Mouse (Mus musculus) myocyte (in vitro differentiated cells): ENCODE measurements around the gene Tctex1d4. TPM values are rescaled to one million over a fixed set of nuclear protein-coding genes. Genes with fewer than 3 reads are reported as not detected.
A peak's percentile ranks its signal among the peaks of the same experiment; 100 is the strongest.

Experiments
- H3K27me3 ChIP-seq: one replicate; pipeline ENCODE4 v1.6.1; 2011; ENCODE audit not compliant: control insufficient read depth, insufficient read depth, insufficient read length
- H3K36me3 ChIP-seq: one replicate; pipeline ENCODE4 v1.6.1; 2011; ENCODE audit not compliant: control insufficient read depth, insufficient read depth
- H3K4me2 ChIP-seq: one replicate; pipeline ENCODE4 v1.6.1; 2011; ENCODE audit warnings: low read depth, control low read depth
- H3K4me3 ChIP-seq: one replicate; pipeline ENCODE4 v1.5.1; 2011; ENCODE audit warnings: mild to moderate bottlenecking, control low read depth, moderate library complexity
- H3K79me2 ChIP-seq: one replicate; pipeline ENCODE4 v1.6.1; 2011; ENCODE audit not compliant: control insufficient read depth, insufficient read depth
- H3ac ChIP-seq: one replicate; pipeline ENCODE4 v1.6.1; 2011; ENCODE audit not compliant: control insufficient read depth, insufficient read length
- CEBPB ChIP-seq: IDR thresholded peaks from 2 replicates; pipeline ENCODE4 v1.6.1; 2011; ENCODE audit warnings: mild to moderate bottlenecking, moderate library complexity; ENCODE audit not compliant: poor library complexity, insufficient read depth, severe bottlenecking
- E2F4 ChIP-seq: IDR thresholded peaks from one replicate; pipeline ENCODE4 v1.6.1; 2011; ENCODE audit warnings: mild to moderate bottlenecking, control low read depth, moderate library complexity; ENCODE audit not compliant: insufficient read depth
- MAX ChIP-seq: IDR thresholded peaks from one replicate; pipeline ENCODE4 v1.6.1; 2011; ENCODE audit warnings: low read depth, mild to moderate bottlenecking, control low read depth
- MYOD1 ChIP-seq, 3 experiments: IDR thresholded peaks; one replicate each; pipeline ENCODE4 v1.6.1; 2011; ENCODE audit warnings: control low read depth in 2 of 3, low read depth in 2 of 3, mild to moderate bottlenecking in 2 of 3, moderate library complexity in 1 of 3; ENCODE audit not compliant: insufficient read length in 2 of 3, control insufficient read depth in 1 of 3
- MYOG ChIP-seq, 3 experiments: IDR thresholded peaks; one replicate each; pipeline ENCODE4 v1.6.1; 2011; ENCODE audit warnings: control low read depth in 2 of 3, low read depth in 2 of 3, mild to moderate bottlenecking in 2 of 3; ENCODE audit not compliant: insufficient read length in 2 of 3, control insufficient read depth in 1 of 3, insufficient read depth in 1 of 3
- POLR2A ChIP-seq: IDR thresholded peaks from one replicate; pipeline ENCODE4 v1.6.1; 2011; ENCODE audit warnings: low read depth, mild to moderate bottlenecking, control low read depth, moderate library complexity; ENCODE audit not compliant: insufficient read length
- POLR2AphosphoS2 ChIP-seq: IDR thresholded peaks from one replicate; pipeline ENCODE4 v1.6.1; 2011; ENCODE audit warnings: low read depth, control low read depth; ENCODE audit not compliant: insufficient read length
- REST ChIP-seq: IDR thresholded peaks from one replicate; pipeline ENCODE4 v1.6.1; 2011; ENCODE audit warnings: mild to moderate bottlenecking, control low read depth, moderate library complexity; ENCODE audit not compliant: insufficient read depth, insufficient read length
- SRF ChIP-seq: IDR thresholded peaks from one replicate; pipeline ENCODE4 v1.6.1; 2011; ENCODE audit warnings: low read depth; ENCODE audit not compliant: control insufficient read depth, insufficient read length
- TCF12 ChIP-seq: IDR thresholded peaks from one replicate; pipeline ENCODE4 v1.6.1; 2011; ENCODE audit warnings: mild to moderate bottlenecking, control low read depth; ENCODE audit not compliant: poor library complexity, insufficient read depth, severe bottlenecking
- TCF3 ChIP-seq: IDR thresholded peaks from one replicate; pipeline ENCODE4 v1.6.1; 2011; ENCODE audit warnings: low read depth, control low read depth; ENCODE audit not compliant: insufficient read length
- USF1 ChIP-seq: IDR thresholded peaks from one replicate; pipeline ENCODE4 v1.6.1; 2011; ENCODE audit warnings: low read depth, mild to moderate bottlenecking, control low read depth, moderate library complexity
- polyA plus RNA-seq: library from polyadenylated mRNA; unstranded; fragments of >200 nt; fragmentation: generic; extraction: Trizol; gene quantifications from one replicate; pipeline ENCODE4 v1.2.1, GENCODE M21; 2012; ENCODE audit warnings: missing spikeins

Gene Tctex1d4
- polyA plus RNA-seq, 1 experiment = 0.18 TPM

DNA sequence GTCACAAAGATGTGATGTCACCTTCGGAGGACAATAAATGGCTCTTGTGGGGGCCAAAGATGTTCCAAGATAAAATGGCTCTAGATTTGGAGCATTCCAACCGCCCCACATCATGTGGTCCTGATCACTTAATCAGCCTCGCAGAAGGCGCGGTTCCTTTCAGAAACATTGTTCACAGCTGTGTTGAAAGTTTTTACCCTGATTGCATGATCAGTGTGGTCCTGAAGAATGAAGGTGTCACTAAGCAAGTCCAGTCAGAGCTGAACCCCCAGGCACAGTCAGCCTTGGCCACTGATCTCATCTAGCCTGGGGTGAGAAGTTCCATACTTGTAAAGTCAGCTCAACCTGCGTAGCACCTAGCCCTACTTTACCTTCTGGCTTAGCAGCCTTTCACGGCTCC, 8.7 kb upstream of the Tctex1d4 start:
- H3K27me3 ChIP-seq = no peaks in the 10 kb centered on the region
- no peaks in the 10 kb centered on the region for H3K36me3 ChIP-seq
- H3K4me3 ChIP-seq = no peak overlapping the region
- no peak for TF ChIP-seq TCF3
- peak; percentile 20 for TF ChIP-seq POLR2A
- TF ChIP-seq TCF12 = no peak
- peak; percentile 60 for TF ChIP-seq CEBPB
- no peak overlapping the region for H3ac ChIP-seq
- H3K79me2 ChIP-seq = no peaks in the 10 kb centered on the region
- no peak overlapping the region for H3K4me2 ChIP-seq

DNA sequence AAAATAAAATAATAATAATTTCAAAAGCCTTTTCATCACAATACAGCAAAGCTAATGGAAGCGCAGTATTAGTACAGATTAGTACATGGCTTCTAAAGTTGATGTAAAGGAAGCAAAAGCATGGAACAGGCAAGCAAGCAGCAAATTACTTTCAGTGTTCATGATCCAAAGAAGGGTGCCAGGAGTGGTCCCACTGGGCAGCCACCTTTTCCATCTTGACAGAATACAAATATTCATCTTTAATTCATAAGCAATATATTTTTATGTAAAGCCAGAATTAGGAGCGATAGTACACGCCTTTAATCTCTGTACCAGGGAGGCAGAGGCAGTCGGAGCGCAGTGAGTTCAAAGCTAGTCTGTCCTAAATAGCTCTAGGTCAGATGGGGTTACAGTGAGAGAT, 7.0 kb upstream of the Tctex1d4 start:
- H3K4me2 ChIP-seq = peak overlapping the region; percentile 95
- H3K27me3 ChIP-seq = no peaks in the 10 kb centered on the region
- H3K4me3 ChIP-seq = peak overlapping the region; percentile 50
- no peak for TF ChIP-seq TCF12
- no peak for TF ChIP-seq MYOG (IDR thresholded peaks at IDR 0.05; ENCODE audit: control insufficient read depth in 1 of 3, insufficient read depth in 1 of 3, insufficient read length in 2 of 3, low read depth in 2 of 3)
- no peak for TF ChIP-seq USF1
- no peak for TF ChIP-seq CEBPB
- no peak overlapping the region for H3ac ChIP-seq
- peaks cover 7% of the 10 kb centered on the region for H3K79me2 ChIP-seq
- no peaks in the 10 kb centered on the region for H3K36me3 ChIP-seq

DNA sequence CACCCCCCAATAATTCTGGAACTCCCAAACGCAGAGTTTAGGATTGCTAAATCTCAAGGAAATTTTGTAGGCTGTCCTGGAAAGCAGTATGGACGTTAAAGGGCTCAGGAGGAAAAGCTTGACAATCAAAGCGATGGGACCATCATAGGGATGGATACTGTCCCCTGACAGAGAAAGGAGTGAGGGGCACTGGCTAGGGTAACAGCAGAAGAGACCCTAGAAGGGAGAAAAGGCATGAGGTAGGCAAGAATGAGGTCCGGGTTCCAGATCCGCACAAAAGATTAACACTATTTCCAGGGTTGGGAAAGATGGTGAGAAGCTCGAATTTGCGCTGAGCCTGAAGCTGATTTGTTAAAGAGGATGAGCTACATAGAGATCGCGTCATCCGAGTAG, 6.5 kb upstream of the Tctex1d4 start:
- H3K4me3 ChIP-seq = peak overlapping the region; percentile 50
- peak overlapping the region; percentile 12 for H3ac ChIP-seq
- no peaks in the 10 kb centered on the region for H3K27me3 ChIP-seq
- H3K79me2 ChIP-seq = peaks cover 7% of the 10 kb centered on the region
- H3K4me2 ChIP-seq = peak overlapping the region; percentile 95
- H3K36me3 ChIP-seq = no peaks in the 10 kb centered on the region
- TF ChIP-seq USF1 (no peak), MAX (no peak)

DNA sequence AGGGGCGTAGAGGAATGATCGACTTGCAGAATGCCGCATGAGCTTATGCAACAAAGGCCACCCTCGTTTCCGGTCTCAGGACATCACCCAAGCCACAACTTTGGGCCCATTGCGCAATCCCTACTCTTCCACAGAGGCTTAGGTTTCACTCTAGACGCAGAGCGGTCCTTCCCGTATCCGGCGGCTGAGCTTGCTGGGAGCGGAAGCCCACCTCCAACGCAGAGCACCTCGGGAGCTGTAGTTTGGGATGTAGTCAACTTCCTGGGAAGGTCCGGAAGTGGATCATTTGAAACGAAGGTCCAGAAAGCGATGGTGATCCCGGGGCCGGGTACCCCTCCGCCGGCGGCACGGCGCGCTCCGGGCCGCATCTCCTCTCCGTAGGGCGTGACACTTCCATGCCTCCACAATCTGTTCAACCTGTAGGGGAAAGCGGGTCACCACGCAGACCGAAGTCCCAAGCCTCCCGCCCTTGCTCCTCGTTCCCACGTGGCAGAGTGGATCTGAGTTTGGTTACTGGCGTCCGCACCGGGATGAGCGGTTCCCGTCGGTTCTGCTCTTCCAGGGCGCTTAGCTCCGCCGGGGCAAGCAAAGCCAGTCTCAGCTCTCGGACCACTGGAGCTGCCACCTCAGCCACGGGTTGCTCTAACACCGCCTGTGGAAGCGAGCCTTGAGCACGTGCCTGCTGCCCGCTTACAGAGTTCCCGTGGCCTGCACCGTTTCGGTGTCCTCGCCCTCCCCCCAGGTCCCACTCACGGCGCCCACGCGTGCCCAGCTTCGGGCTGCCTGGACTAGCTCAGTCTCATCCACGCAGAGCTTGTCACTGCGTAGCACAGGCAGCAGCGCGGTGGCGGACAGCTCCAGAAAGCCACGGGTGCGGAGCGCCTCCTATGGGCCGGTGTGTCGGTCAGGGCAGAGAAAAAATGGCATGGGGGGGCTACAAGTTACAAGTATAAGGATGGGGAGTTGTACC, 5.9 kb upstream of the Tctex1d4 start:
- TF ChIP-seq MYOD1 (IDR thresholded peaks at IDR 0.05; ENCODE audit: control insufficient read depth in 1 of 3, insufficient read length in 2 of 3, low read depth in 2 of 3) (peak in 1 of 3 experiments; percentile 19), E2F4 (no peak), REST (no peak), POLR2AphosphoS2 (peak; percentile 73), MYOG (IDR thresholded peaks at IDR 0.05; ENCODE audit: control insufficient read depth in 1 of 3, insufficient read depth in 1 of 3, insufficient read length in 2 of 3, low read depth in 2 of 3) (peak in 1 of 3 experiments; percentile 2), CEBPB (peak; percentile 100), SRF (no peak), POLR2A (peak; percentile 76), MAX (peak; percentile 69)
- no peaks in the 10 kb centered on the region for H3K36me3 ChIP-seq
- peak overlapping the region; percentile 50 for H3K4me3 ChIP-seq
- peak overlapping the region; percentile 95 for H3K4me2 ChIP-seq
- H3K27me3 ChIP-seq = no peaks in the 10 kb centered on the region
- H3K79me2 ChIP-seq = peaks cover 7% of the 10 kb centered on the region
- H3ac ChIP-seq = peak overlapping the region; percentile 12

DNA sequence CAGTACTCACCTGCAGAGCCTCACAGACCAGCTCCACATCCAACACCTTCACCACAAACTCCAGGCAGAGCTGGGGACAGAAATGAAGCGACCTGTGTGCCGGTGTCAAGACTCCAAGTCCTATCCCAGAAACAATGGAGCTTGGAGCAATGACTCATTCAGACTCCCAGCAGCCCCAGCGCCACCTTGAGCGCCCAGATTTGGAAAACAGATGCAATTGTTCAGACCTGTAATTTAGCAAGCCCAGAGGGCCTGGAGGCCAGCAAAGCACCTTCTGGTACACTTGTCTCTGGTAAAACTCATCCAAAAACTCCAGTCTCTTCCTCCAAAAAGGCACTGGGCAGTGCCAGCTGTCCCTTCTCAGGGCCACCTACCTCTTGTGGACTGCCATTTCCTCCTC, 4.4 kb upstream of the Tctex1d4 start:
- Histone ChIP-seq H3K4me3 (no peak overlapping the region), H3K36me3 (no peaks in the 10 kb centered on the region), H3K79me2 (peaks cover 7% of the 10 kb centered on the region), H3ac (no peak overlapping the region), H3K4me2 (peak overlapping the region; percentile 18), H3K27me3 (no peaks in the 10 kb centered on the region)
- no peak for TF ChIP-seq MYOD1 (IDR thresholded peaks at IDR 0.05; ENCODE audit: control insufficient read depth in 1 of 3, insufficient read length in 2 of 3, low read depth in 2 of 3)
- no peak for TF ChIP-seq TCF12
- TF ChIP-seq SRF = no peak
- no peak for TF ChIP-seq CEBPB
- TF ChIP-seq REST = no peak
- no peak for TF ChIP-seq MYOG (IDR thresholded peaks at IDR 0.05; ENCODE audit: control insufficient read depth in 1 of 3, insufficient read depth in 1 of 3, insufficient read length in 2 of 3, low read depth in 2 of 3)
- TF ChIP-seq USF1 = no peak
- TF ChIP-seq POLR2A = no peak
- TF ChIP-seq E2F4 = no peak
- no peak for TF ChIP-seq TCF3
- TF ChIP-seq POLR2AphosphoS2 = no peak
- TF ChIP-seq MAX = no peak
